Mouse (Mus musculus): ENCODE measurements at regions not wholly inside any gene's neighbourhood (a gene's known extent, or its start where the extent isn't known, plus 50 kb on each side); places are given as distances from the start of the nearest gene placed in this dataset.

DNA sequence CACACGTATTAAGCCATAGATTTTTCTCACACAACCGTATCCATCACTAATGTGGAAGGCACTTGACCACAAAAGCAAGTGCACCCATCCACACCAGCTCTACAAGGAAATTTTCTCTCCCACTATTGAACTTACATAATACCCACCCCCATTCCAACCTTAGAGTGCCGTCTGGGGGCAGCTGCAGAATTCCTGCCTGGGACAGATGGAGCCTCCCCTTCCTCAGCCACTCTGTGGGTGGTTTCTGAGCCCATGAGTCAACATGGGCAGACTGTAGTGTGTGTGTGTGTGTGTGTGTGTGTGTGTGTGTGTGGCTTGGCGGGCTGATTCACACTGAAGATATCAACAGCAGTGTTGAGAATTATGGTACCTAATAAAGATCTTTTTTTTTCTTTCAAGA is 489.5 kb downstream of the Prss52 start:
- DNase-seq (ENCODE audit: extremely low read depth, insufficient read length, low spot score) = no peak

DNA sequence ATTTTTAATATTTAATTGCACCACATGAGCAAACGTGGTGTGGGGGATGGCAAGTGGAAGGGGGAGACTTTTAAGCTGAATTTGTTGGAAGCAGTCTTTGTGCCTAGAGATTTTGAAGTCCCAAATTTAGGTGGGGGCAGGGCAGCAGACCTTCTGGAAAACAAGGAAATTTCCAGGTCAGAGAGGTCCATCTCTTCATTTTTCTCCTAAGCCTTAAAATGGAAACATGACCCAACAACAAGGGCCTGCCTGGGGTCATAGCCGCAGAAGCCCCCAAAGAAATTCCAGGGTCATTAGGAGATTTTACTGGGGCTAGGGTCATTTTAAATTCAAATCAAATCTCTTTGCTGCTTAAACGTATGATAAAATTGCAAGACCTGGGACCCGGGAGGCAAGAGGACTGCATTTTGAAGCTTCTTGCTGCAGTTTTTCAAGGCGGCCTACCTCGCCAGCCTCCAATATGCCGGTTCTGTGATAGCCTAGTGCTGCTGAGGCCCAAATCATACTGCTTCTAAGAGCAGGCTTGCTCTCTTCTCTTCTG is 490.0 kb downstream of the Prss52 start:
- DNase-seq (ENCODE audit: extremely low read depth, insufficient read length, low spot score) = no peak

DNA sequence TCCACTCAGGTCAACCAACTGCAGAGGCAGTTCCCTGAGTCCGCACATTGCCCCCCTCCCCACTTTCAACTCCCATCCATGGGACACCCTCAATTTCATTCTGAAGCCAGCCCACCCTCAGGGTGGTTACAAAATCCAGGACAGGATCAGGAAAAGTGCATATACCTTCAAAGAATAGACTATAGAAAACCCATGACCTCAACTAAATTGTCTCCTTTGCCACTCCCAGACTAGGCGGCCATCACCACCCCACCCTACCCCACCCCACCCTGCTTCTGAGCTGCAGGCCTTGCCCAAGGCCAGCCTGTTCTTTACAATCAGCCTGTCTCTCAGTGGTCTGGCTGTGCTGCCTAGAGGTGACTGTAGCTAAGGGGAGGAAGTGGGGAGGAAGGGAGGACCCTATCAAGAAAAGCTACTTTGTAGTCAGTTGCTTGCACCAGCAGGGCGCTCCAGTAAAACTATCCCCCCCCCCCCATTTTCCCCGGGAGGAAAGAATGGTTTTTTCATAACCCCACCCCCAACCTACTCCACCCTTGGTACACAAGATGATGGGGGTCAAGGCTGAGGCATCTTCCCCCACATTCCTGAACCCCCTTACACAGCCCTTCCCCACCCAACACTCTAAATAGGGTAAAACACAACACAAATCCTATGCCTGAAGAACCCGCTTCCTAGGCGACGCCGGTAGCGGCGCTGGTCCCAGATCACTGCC is 490.9 kb downstream of the Prss52 start:
- no peak for DNase-seq (ENCODE audit: extremely low read depth, insufficient read length, low spot score)

DNA sequence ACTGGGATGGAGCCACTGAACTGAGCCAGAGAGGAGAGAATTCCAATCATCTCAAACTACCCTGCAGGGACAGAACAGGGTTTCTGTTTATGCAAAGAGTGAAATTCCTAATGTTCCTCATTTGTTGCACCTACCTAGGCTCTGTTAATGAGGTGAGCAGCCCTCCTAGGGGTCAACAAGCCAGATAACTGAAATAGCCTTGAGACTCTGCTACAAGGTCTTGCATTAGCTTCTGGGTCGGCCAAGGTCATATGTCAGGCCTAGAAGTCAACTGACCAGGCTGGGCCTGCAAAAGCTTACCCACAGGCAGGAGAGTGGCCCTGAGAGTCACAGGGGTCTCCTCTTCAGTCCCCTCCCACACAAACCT is 491.4 kb downstream of the Prss52 start:
- no peak for DNase-seq (ENCODE audit: extremely low read depth, insufficient read length, low spot score)

DNA sequence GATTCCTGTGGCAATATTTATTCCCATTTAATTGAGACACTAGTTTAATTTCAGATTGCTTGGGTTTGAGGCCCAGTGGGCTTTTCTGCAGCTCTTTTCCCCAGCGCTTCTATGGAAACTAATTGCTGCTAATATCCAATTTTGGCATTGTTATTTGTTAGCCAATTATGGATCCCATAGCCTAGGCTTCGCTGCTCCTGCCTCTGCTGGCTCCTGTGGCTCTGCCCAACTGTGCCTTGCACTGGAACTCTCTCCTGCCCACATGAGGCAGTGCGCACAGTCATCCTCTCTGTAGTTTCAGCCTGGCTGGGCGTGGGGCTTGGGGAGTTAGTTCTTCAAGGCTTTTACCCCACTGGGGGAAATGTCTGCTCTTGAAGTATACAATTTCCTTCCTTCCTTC is 491.8 kb downstream of the Prss52 start:
- no peak for DNase-seq (ENCODE audit: extremely low read depth, insufficient read length, low spot score)

DNA sequence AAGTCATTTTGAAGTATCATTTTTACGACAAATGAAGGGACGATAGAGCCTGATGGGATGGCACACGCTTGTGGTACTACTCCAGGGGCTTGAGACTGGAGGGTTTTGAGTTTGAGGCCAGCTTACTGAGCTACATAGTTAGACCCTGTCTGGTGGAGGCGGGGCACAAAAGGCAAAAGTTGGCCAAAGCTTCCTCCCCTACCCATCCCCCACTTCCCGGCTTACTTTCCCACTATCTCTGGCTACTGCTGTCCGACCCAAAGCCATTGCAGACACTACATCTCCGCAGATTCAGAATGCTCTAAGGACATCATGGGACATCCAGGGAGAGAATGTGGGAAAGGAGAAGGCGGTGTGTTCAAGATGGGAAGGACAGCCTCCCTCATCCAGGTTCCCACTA is 493.1 kb downstream of the Prss52 start:
- DNase-seq (ENCODE audit: extremely low read depth, insufficient read length, low spot score) = no peak
